Mouse (Mus musculus) limb, embryonic 14.5 days (tissue): ENCODE data around the gene Rerg. TPM values are rescaled to one million over a fixed set of nuclear protein-coding genes. Genes with fewer than 3 reads are reported as not detected.

Experiments used
- ATAC-seq: fragments of 200-750 bp; cut with Nextera tagmentation; 2 replicates; pipeline ENCODE4 v1.8.0; 2017; ENCODE audit warnings: low read depth, moderate number of reproducible peaks, moderate TSS enrichment; ENCODE audit not compliant: low FRiP score
- DNase-seq: peaks from one replicate; pipeline ENCODE4 v3.0.0-alpha.2; 2015; ENCODE audit warnings: low spot score
- H3K27ac ChIP-seq: fragments of 300-500 bp; sonication (generic); replicated peaks from 2 replicates; pipeline ENCODE4 v1.5.1; 2014; ENCODE audit warnings: low read depth, mild to moderate bottlenecking, low read length, moderate library complexity, mixed read lengths
- H3K27me3 ChIP-seq: fragments of 300-500 bp; sonication (generic); 2 replicates; pipeline ENCODE4 v1.6.1; 2014; ENCODE audit warnings: low read length, mixed read lengths; ENCODE audit not compliant: control insufficient read depth, insufficient read depth
- H3K36me3 ChIP-seq: fragments of 300-500 bp; sonication (generic); 2 replicates; pipeline ENCODE4 v1.6.1; 2014; ENCODE audit warnings: mild to moderate bottlenecking, low read length, moderate library complexity, mixed read lengths; ENCODE audit not compliant: control insufficient read depth, insufficient read depth
- H3K4me1 ChIP-seq: fragments of 300-500 bp; sonication (generic); 2 replicates; pipeline ENCODE4 v1.6.1; 2014; ENCODE audit warnings: antibody characterized with exemption, low read length, mixed read lengths; ENCODE audit not compliant: control insufficient read depth, insufficient read depth
- H3K4me2 ChIP-seq: fragments of 300-500 bp; sonication (generic); replicated peaks from 2 replicates; pipeline ENCODE4 v1.6.1; 2014; ENCODE audit warnings: low read depth, mild to moderate bottlenecking, low read length, moderate library complexity; ENCODE audit not compliant: severe bottlenecking
- H3K4me3 ChIP-seq: fragments of 300-500 bp; sonication (generic); replicated peaks from 2 replicates; pipeline ENCODE4 v1.5.1; 2014; ENCODE audit warnings: low read length
- H3K9ac ChIP-seq: fragments of 300-500 bp; sonication (generic); 2 replicates; pipeline ENCODE4 v1.6.1; 2014; ENCODE audit warnings: mild to moderate bottlenecking, low read depth, low read length, moderate library complexity; ENCODE audit not compliant: severe bottlenecking
- H3K9me3 ChIP-seq: fragments of 300-500 bp; sonication (generic); 2 replicates; pipeline ENCODE4 v1.6.1; 2016; ENCODE audit warnings: low read length; ENCODE audit not compliant: control insufficient read depth
- POLR2A ChIP-seq: fragments of 200-500 bp; IDR thresholded peaks from 2 replicates; pipeline ENCODE4 v1.8.0; 2012; ENCODE audit warnings: inconsistent platforms, mild to moderate bottlenecking, moderate library complexity, borderline replicate concordance; ENCODE audit not compliant: insufficient read depth, insufficient read length; ENCODE audit errors: extremely low read depth
- WGBS: fragments of 180-500 bp; shearing (Covaris S2); extraction: QIAGEN DNeasy Blood & Tissue Kit; methylation state at CpG from one replicate; pipeline ENCODE4 v1.1.7; 2014; 5-methylcytosine and 5-hydroxymethylcytosine counted together
- polyA plus RNA-seq, 2 experiments: library from polyadenylated mRNA; depleted of rRNA in 1 of 2; stranded (reverse) in 1 of 2; unstranded in 1 of 2; fragments of >200 nt; fragmentation: Nextera tagmentation in 1 of 2; extraction: Ambion mirVana in 1 of 2; gene quantifications; 2 replicates each; pipeline versions ENCODE4 v1.2.1 to v1.2.3; 2012 to 2014

Rerg gene
- polyA plus RNA-seq, 2 experiments: 22.1 to 33.6 TPM

DNA sequence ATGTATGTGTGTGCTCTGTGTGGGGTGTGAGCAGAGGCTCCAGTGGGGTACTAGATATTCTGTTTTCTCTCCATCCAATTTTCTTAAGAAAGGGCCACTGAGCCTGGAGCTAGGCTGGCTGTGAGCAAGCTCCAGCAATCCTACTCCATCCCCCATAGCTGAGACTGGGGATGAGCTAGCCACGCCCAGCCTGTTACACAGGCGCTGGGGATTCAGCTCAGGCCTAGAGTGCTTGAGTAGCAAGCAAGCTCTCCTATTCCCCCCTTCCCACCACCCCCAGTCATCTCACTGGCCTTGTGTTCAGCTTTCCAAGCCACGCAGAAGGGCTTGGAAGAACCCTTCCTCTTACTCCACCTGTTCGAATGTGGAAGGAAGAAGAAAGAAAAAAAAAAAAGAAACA is 7.2 kb downstream of the Rerg start:
- Histone ChIP-seq H3K27me3 (no peaks in the 10 kb centered on the region), H3K4me2 (no peak overlapping the region), H3K9ac (no peak overlapping the region), H3K36me3 (no peaks in the 10 kb centered on the region), H3K4me3 (no peak overlapping the region), H3K9me3 (no peaks in the 10 kb centered on the region), H3K4me1 (no peaks in the 10 kb centered on the region; the same call in 1 of the 2 replicates), H3K27ac (no peak overlapping the region)
- no peak for TF ChIP-seq POLR2A
- WGBS: 86% methylated on average over 4 of the region's 4 CpGs
- DNase-seq (no peak), ATAC-seq (no peak)

DNA sequence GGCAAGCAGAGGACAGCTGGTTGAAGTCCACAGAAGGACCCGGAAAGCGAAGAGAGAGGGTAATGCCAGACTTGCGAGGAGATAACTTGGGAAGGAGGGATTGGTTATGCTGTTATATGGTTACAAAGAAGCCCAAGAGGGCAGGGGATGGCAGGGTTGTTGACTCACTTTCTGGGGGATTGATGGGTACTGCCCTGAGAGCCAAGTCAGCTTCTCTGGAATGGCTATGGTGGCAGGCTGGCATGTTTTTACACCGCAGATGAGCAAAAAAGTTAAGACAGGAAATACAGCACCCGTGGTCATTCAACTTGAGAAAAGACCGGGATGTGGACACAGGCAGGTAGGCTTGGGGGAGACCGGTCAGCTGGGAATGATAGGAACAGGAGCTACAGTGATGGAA is 7.8 kb downstream of the Rerg start:
- H3K4me2 ChIP-seq: no peak overlapping the region
- no peak overlapping the region for H3K4me3 ChIP-seq
- no peak overlapping the region for H3K9ac ChIP-seq
- no peak for TF ChIP-seq POLR2A
- WGBS: 96% methylated on average over 7 of the region's 7 CpGs
- DNase-seq (no peak), ATAC-seq (no peak)
- no peaks in the 10 kb centered on the region for H3K27me3 ChIP-seq
- no peak overlapping the region for H3K27ac ChIP-seq
- H3K9me3 ChIP-seq: no peaks in the 10 kb centered on the region
- no peaks in the 10 kb centered on the region for H3K36me3 ChIP-seq
- no peaks in the 10 kb centered on the region; the same call in 1 of the 2 replicates for H3K4me1 ChIP-seq

DNA sequence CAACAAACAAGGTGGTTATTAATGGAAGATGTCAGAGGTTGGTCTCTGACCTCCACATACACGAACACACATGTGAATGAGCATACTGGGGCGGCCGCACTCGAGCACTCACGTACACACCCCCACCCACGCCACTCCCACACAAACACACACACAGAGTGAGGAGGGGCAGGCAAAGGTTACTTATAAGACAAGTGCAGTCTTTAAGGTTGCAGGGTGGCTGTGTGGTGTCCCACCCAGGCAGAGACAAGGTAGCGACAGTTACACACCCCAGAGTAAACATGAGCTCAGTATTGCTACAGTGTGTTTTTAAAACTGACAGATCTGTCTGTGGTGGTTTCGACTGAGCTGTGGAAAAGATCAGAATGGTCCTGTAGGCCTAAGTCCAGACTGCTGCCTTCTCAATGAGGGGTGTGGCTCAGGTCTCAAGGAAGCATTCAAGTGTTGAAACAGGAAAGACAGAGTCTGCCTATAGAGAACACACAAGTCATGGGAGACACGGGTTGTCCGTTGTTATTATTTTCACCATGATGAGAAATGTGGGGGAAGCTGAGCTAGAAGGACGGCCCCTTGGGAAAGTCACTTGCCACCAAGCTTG is 8.7 kb downstream of the Rerg start:
- no peak overlapping the region for H3K4me2 ChIP-seq
- DNase-seq: no peak
- no peak overlapping the region for H3K27ac ChIP-seq
- H3K4me1 ChIP-seq: no peaks in the 10 kb centered on the region
- no peaks in the 10 kb centered on the region for H3K27me3 ChIP-seq
- no peak overlapping the region for H3K4me3 ChIP-seq
- WGBS: 86% methylated on average over 11 of the region's 11 CpGs
- ATAC-seq: no peak
- no peak for TF ChIP-seq POLR2A
- H3K9ac ChIP-seq: no peak overlapping the region
- no peaks in the 10 kb centered on the region for H3K9me3 ChIP-seq
- H3K36me3 ChIP-seq: no peaks in the 10 kb centered on the region

DNA sequence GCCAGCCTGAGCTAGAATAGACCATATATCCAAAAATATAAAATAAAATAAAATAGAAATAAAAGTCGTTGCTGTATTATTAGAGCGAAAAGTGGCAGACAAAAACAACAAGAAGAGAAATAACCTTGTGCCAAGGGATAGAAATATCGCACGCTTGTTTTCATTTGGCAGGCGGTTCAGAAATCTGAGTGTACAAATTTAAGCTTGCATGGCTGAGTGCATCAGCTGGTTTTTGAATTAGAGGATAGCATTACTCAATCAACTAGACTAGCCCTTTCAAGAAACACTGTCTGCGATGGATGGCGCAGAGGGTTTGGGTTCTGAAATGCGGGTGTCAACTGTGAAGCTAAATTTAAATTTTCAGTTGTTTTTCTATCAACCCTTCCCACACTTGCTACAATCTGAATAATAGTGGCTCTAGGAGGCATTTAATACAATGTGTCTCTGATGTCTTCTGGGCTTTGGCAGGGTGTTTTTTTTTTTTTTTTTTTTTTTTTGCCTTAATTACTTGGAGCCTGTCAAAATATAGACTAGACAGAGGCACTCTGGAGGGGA is 10.8 kb downstream of the Rerg start:
- H3K4me2 ChIP-seq: no peak overlapping the region
- no peaks in the 10 kb centered on the region for H3K27me3 ChIP-seq
- no peak overlapping the region for H3K27ac ChIP-seq
- no peak for DNase-seq
- no peak for TF ChIP-seq POLR2A
- no peaks in the 10 kb centered on the region for H3K36me3 ChIP-seq
- ATAC-seq: no peak
- peaks cover 6% of the 10 kb centered on the region; the same call in 1 of the 2 replicates for H3K4me1 ChIP-seq
- 88% methylated on average over 8 of the region's 8 CpGs for WGBS
- H3K4me3 ChIP-seq: no peak overlapping the region
- H3K9ac ChIP-seq: no peak overlapping the region
- H3K9me3 ChIP-seq: no peaks in the 10 kb centered on the region

GRCm38 (mm10) chr6:137156437-137157219 is 13.7 kb downstream of the Rerg start:
- Histone ChIP-seq H3K27ac (no peak overlapping the region), H3K4me1 (peaks cover 6% of the 10 kb centered on the region; the same call in 1 of the 2 replicates), H3K9me3 (no peaks in the 10 kb centered on the region), H3K36me3 (no peaks in the 10 kb centered on the region), H3K27me3 (no peaks in the 10 kb centered on the region), H3K4me2 (no peak overlapping the region), H3K9ac (no peak overlapping the region), H3K4me3 (no peak overlapping the region)
- WGBS: 74% methylated on average over 11 of the region's 11 CpGs
- DNase-seq: peak; percentile 47
- TF ChIP-seq POLR2A: no peak
- ATAC-seq: no peak
